Mouse (Mus musculus): Measurements from ENCODE around the gene Fam151a. TPM values are rescaled to one million over a fixed set of nuclear protein-coding genes. Genes with fewer than 3 reads are reported as not detected.

Fam151a gene
- polyA plus RNA-seq, 1 experiment from 2014 or later: not detected

Other genes with a start within 250 kb of the Fam151a start
- not detected in 2 replicates for gene Bsnd, start 241.6 kb upstream of the Fam151a start, polyA plus RNA-seq (2016; fragmentation: Nextera tagmentation; extraction: Ambion mirVana)
- gene Dhcr24, start 172.9 kb upstream of the Fam151a start, polyA plus RNA-seq (2016; fragmentation: Nextera tagmentation; extraction: Ambion mirVana): 11.0 and 11.9 TPM in 2 replicates
- not detected in 2 replicates for gene Lexm, start 116.6 kb upstream of the Fam151a start, polyA plus RNA-seq (2016; fragmentation: Nextera tagmentation; extraction: Ambion mirVana)
- gene Ttc22, start 111.5 kb upstream of the Fam151a start, polyA plus RNA-seq (2016; fragmentation: Nextera tagmentation; extraction: Ambion mirVana): not detected in 2 replicates
- 16.2 and 16.5 TPM in 2 replicates for gene Pars2, start 82.8 kb upstream of the Fam151a start, polyA plus RNA-seq (2016; fragmentation: Nextera tagmentation; extraction: Ambion mirVana)
- 113 and 119 TPM in 2 replicates for gene Ttc4, start 54.9 kb upstream of the Fam151a start, polyA plus RNA-seq (2016; fragmentation: Nextera tagmentation; extraction: Ambion mirVana)
- gene Mroh7, start 3.0 kb upstream of the Fam151a start, polyA plus RNA-seq (2016; fragmentation: Nextera tagmentation; extraction: Ambion mirVana): 0.04 and 0.05 TPM in 2 replicates
- 2.0 and 2.2 TPM in 2 replicates for gene Acot11, start 71.1 kb downstream of the Fam151a start, polyA plus RNA-seq (2016; fragmentation: Nextera tagmentation; extraction: Ambion mirVana)
- gene Ssbp3, start 176.8 kb downstream of the Fam151a start, polyA plus RNA-seq (2016; fragmentation: Nextera tagmentation; extraction: Ambion mirVana): 119 and 136 TPM in 2 replicates